Comparison of ENCODE assay signal across 8 mouse cellular contexts in genomic region chr5:65950679-65951512, GRCm38 (mm10). TPM values are rescaled to one million over a fixed set of nuclear protein-coding genes. Genes with fewer than 3 reads are reported as not detected.
DNase-seq lines count a peak whose midpoint lies in the region; ATAC-seq and TF ChIP-seq lines count a peak whose summit lies in the region.

No protein-coding gene starts in this region.

- H3K4me3 ChIP-seq in testis, adult 2 months (ENCODE audit: control insufficient read depth, low read depth, low read length), result peak overlapping the region; percentile 57
- H3K4me3 ChIP-seq in forebrain, embryonic 10.5 days, result peak overlapping the region; percentile 33
- H3K4me3 ChIP-seq in kidney, postnatal 0 days (replicated peaks; ENCODE audit: low read depth, low read length), result no peak overlapping the region

- no peaks in the 10 kb centered on the region for H3K9me3 ChIP-seq in forebrain, embryonic 10.5 days
- H3K9me3 ChIP-seq in kidney, postnatal 0 days (replicated peaks; ENCODE audit: low read length), result no peaks in the 10 kb centered on the region

- intact Hi-C loops in left cerebral cortex, postnatal 36 days (cut with DNase I), result no loop called here

- H3K27me3 ChIP-seq in testis, adult 2 months (ENCODE audit: control insufficient read depth, insufficient read depth, low read length), result no peaks in the 10 kb centered on the region
- no peaks in the 10 kb centered on the region for H3K27me3 ChIP-seq in forebrain, embryonic 10.5 days (ENCODE audit: poor library complexity, severe bottlenecking)
- H3K27me3 ChIP-seq in kidney, postnatal 0 days (ENCODE audit: insufficient read depth, low read length), result no peaks in the 10 kb centered on the region

- no peak for TF ChIP-seq CTCF in testis, adult 2 months (IDR thresholded peaks at IDR 0.05; ENCODE audit: control insufficient read depth, insufficient read depth, insufficient replicate concordance, low read depth, low read length)
- peak; percentile 16; the same call in 1 of the 2 replicates for TF ChIP-seq CTCF in kidney, postnatal 0 days (IDR thresholded peaks at IDR 0.05; ENCODE audit: low read depth)

- no peak overlapping the region for H3K27ac ChIP-seq in testis, adult 2 months (ENCODE audit: control insufficient read depth, insufficient read depth, low read depth, low read length)
- peak overlapping the region; percentile 91 for H3K27ac ChIP-seq in forebrain, embryonic 10.5 days
- peak overlapping the region; percentile 60; the same call in 1 of the 2 replicates for H3K27ac ChIP-seq in kidney, postnatal 0 days

- 55% methylated on average over 18 of the region's 18 CpGs for WGBS in forebrain, embryonic 10.5 days
- 56% methylated on average over 18 of the region's 18 CpGs for WGBS in kidney, postnatal 0 days

- H3K4me2 ChIP-seq in kidney, postnatal 0 days (ENCODE audit: low read length), result peak overlapping the region; percentile 30; the same call in 1 of the 2 replicates

- TF ChIP-seq POLR2A in testis, adult 2 months (IDR thresholded peaks at IDR 0.05; ENCODE audit: control insufficient read depth, low read depth, low read length), result 0 out of 2 replicates have a peak, but pooled peaks have one; percentile 17

- H3K4me1 ChIP-seq in testis, adult 2 months (ENCODE audit: control insufficient read depth, insufficient read depth, low read length), result peaks cover 7% of the 10 kb centered on the region
- H3K4me1 ChIP-seq in forebrain, embryonic 10.5 days, result peaks cover 34% of the 10 kb centered on the region
- H3K4me1 ChIP-seq in kidney, postnatal 0 days (replicated peaks; ENCODE audit: insufficient read depth, low read length), result 0 out of 2 replicates have a peak, but pooled peaks cover under 1% of the 10 kb centered on the region

- DNase-seq in testis, postnatal 14 days (ENCODE audit: low spot score), result no peak
- peak; percentile 55 for DNase-seq in forebrain, embryonic 10.5 days (ENCODE audit: extremely low spot score, low spot score)
- DNase-seq in kidney, postnatal 0 days (ENCODE audit: low spot score), result peak; percentile 35
- DNase-seq in neural tube, embryonic 10.5 days (ENCODE audit: extremely low spot score, low spot score), result peak; percentile 52
- no peak for DNase-seq in urinary bladder, postnatal 10 days (ENCODE audit: low spot score)
- no peak for DNase-seq in left cerebral cortex, adult 8-10 months (ENCODE audit: low spot score in 2 of 2)
- no peak for DNase-seq in left cerebral cortex, postnatal 36 days (ENCODE audit: low spot score in 2 of 2)

- H3K9ac ChIP-seq in kidney, postnatal 0 days (ENCODE audit: low read depth, low read length), result no peak overlapping the region

- no peaks in the 10 kb centered on the region for H3K36me3 ChIP-seq in testis, adult 2 months (ENCODE audit: control insufficient read depth, insufficient read depth, low read length)
- H3K36me3 ChIP-seq in forebrain, embryonic 10.5 days (replicated peaks), result no peaks in the 10 kb centered on the region
- no peaks in the 10 kb centered on the region for H3K36me3 ChIP-seq in kidney, postnatal 0 days (ENCODE audit: insufficient read depth, low read length)

- 0 out of 2 replicates have a peak, but pooled peaks have one; percentile 26 for ATAC-seq in kidney, postnatal 0 days (replicated peaks; ENCODE audit: low FRiP score, low read depth)

RNA-seq across cellular contexts. Expression of gene Chrna9, which starts 16.2 kb away (rescaled TPM):
- 5.4 and 5.5 TPM in 2 replicates for polyA plus RNA-seq in testis, adult 2 months (2012; rRNA removed)
- 0.14 TPM in 1 of 2 replicates, not detected in the other for polyA plus RNA-seq in forebrain, embryonic 10.5 days (2016; fragmentation: Nextera tagmentation; extraction: Ambion mirVana)
- polyA plus RNA-seq in kidney, postnatal 0 days (2015; fragmentation: Nextera tagmentation; extraction: Ambion mirVana), result 0.13 and 0.19 TPM in 2 replicates
- not detected for total RNA-seq in left cerebral cortex, adult 8-10 months (2022)
- total RNA-seq in left cerebral cortex, postnatal 36 days (2021), result not detected

RNA-seq across cellular contexts. Expression of gene 9130230L23Rik, which starts 53.2 kb away (rescaled TPM):
- polyA plus RNA-seq in testis, adult 2 months (2012; rRNA removed), result 0.61 and 2.7 TPM in 2 replicates
- not detected in 2 replicates for polyA plus RNA-seq in forebrain, embryonic 10.5 days (2016; fragmentation: Nextera tagmentation; extraction: Ambion mirVana)
- 0.33 and 0.47 TPM in 2 replicates for polyA plus RNA-seq in kidney, postnatal 0 days (2015; fragmentation: Nextera tagmentation; extraction: Ambion mirVana)
- not detected for total RNA-seq in left cerebral cortex, adult 8-10 months (2022)
- total RNA-seq in left cerebral cortex, postnatal 36 days (2021), result not detected

Comparison
In these comparisons a context has a peak if more than half of its experiments do, and no peak if none do; other contexts are left out.
1. DNase-seq: peak in forebrain, embryonic 10.5 days (single experiment), kidney, postnatal 0 days (single experiment) and neural tube, embryonic 10.5 days (single experiment); none in testis, postnatal 14 days (single experiment), urinary bladder, postnatal 10 days (single experiment), left cerebral cortex, adult 8-10 months (0 of 2) and left cerebral cortex, postnatal 36 days (0 of 2).